Mouse (Mus musculus) fat pad, adult 2 months (tissue): ENCODE measurements around the gene Lrrc8d.

Experiments used
- DNase-seq: peaks from one replicate; pipeline ENCODE4 v3.0.0-alpha.2; 2011; ENCODE audit warnings: low read depth, low spot score; ENCODE audit errors: extremely low read depth

Lrrc8d gene

GRCm38 (mm10) chr5:105813974-105814373, 114.2 kb downstream of the Lrrc8d start:
- DNase-seq: no peak

- DNase-seq: no peak
Measured at GRCm38 (mm10) chr5:105816118-105816517, 116.3 kb downstream of the Lrrc8d start.

GRCm38 (mm10) chr5:105817248-105817976, 117.6 kb downstream of the Lrrc8d start:
- DNase-seq: no peak

- no peak for DNase-seq
Measured at GRCm38 (mm10) chr5:105818411-105818810, 118.6 kb downstream of the Lrrc8d start.

- no peak for DNase-seq
Measured at GRCm38 (mm10) chr5:105821390-105821789, 121.6 kb downstream of the Lrrc8d start.

- DNase-seq: no peak
Measured at GRCm38 (mm10) chr5:105822521-105823498, 123.0 kb downstream of the Lrrc8d start.

GRCm38 (mm10) chr5:105824282-105824681, 124.5 kb downstream of the Lrrc8d start:
- DNase-seq: no peak

- DNase-seq: no peak
Measured at GRCm38 (mm10) chr5:105824827-105825226, 125.1 kb downstream of the Lrrc8d start.

- DNase-seq: peak; percentile 16
Measured at GRCm38 (mm10) chr5:105826916-105827510, 127.2 kb downstream of the Lrrc8d start.

GRCm38 (mm10) chr5:105828050-105828449, 128.3 kb downstream of the Lrrc8d start:
- no peak for DNase-seq

GRCm38 (mm10) chr5:105829008-105829586, 129.3 kb downstream of the Lrrc8d start:
- no peak for DNase-seq

GRCm38 (mm10) chr5:105832140-105832539, 132.4 kb downstream of the Lrrc8d start:
- no peak for DNase-seq

- no peak for DNase-seq
Measured at GRCm38 (mm10) chr5:105833923-105834322, 134.2 kb downstream of the Lrrc8d start.

GRCm38 (mm10) chr5:105836006-105836405, 136.2 kb downstream of the Lrrc8d start:
- no peak for DNase-seq

GRCm38 (mm10) chr5:105839740-105840310, 140.1 kb downstream of the Lrrc8d start:
- no peak for DNase-seq

- DNase-seq: no peak
Measured at GRCm38 (mm10) chr5:105844044-105844753, 144.4 kb downstream of the Lrrc8d start.

GRCm38 (mm10) chr5:105845041-105845440, 145.3 kb downstream of the Lrrc8d start:
- DNase-seq: no peak

GRCm38 (mm10) chr5:105847726-105848125, 148.0 kb downstream of the Lrrc8d start:
- DNase-seq: no peak

GRCm38 (mm10) chr5:105849222-105849621, 149.5 kb downstream of the Lrrc8d start:
- no peak for DNase-seq

GRCm38 (mm10) chr5:105849643-105850042, 149.9 kb downstream of the Lrrc8d start:
- no peak for DNase-seq
